8 mouse cellular contexts compared by ENCODE assay signal in the genomic region with DNA sequence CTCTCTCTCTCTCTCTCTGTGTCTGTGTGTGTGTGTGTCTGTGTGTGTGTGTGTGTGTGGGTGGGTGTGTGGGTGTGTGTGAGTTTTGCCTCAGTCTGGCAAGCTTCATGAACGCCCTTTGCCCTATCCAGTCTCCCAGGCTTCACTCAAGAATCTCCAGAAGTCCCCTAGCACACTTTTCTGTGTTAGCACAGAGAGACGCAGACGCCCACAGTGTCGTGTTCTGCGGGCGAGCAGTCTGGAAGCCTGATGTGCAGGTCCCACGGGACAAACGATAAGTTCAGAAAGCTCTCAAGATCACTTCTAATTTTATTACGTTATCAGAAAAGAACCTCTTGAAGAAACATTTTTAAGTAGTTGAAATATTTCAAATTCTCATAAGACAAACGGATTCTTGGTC. TPM values are rescaled to one million over a fixed set of nuclear protein-coding genes. Genes with fewer than 3 reads are reported as not detected.
DNase-seq lines count a peak whose midpoint lies in the region; ATAC-seq lines count a peak whose summit lies in the region.

No protein-coding gene starts in this region.

- H3K4me2 ChIP-seq in embryonic facial prominence, embryonic 15.5 days (replicated peaks): peak overlapping the region; percentile 99
- peak overlapping the region; percentile 100 for H3K4me2 ChIP-seq in hindbrain, embryonic 15.5 days
- H3K4me2 ChIP-seq in liver, embryonic 11.5 days: peak overlapping the region; percentile 83
- H3K4me2 ChIP-seq in neural tube, embryonic 12.5 days (replicated peaks): peak overlapping the region; percentile 82

- no peaks in the 10 kb centered on the region for H3K9me3 ChIP-seq in embryonic facial prominence, embryonic 15.5 days (replicated peaks)
- H3K9me3 ChIP-seq in hindbrain, embryonic 15.5 days: no peaks in the 10 kb centered on the region
- H3K9me3 ChIP-seq in liver, embryonic 11.5 days (ENCODE audit: control insufficient read depth, low read length): no peaks in the 10 kb centered on the region
- H3K9me3 ChIP-seq in neural tube, embryonic 12.5 days: no peaks in the 10 kb centered on the region

- no peak overlapping the region for H3K9ac ChIP-seq in embryonic facial prominence, embryonic 15.5 days
- 0 out of 2 replicates have a peak overlapping the region, but pooled peaks have one; percentile 70 for H3K9ac ChIP-seq in hindbrain, embryonic 15.5 days
- peak overlapping the region; percentile 62 for H3K9ac ChIP-seq in liver, embryonic 11.5 days (ENCODE audit: low read depth, low read length)
- H3K9ac ChIP-seq in neural tube, embryonic 12.5 days: peak overlapping the region; percentile 60; the same call in 1 of the 2 replicates

- WGBS in embryonic facial prominence, embryonic 15.5 days: 13% methylated on average over 10 of the region's 10 CpGs
- WGBS in hindbrain, embryonic 15.5 days: 5% methylated on average over 10 of the region's 10 CpGs
- 19% methylated on average over 10 of the region's 10 CpGs for WGBS in liver, embryonic 11.5 days
- 10% methylated on average over 10 of the region's 10 CpGs for WGBS in neural tube, embryonic 12.5 days

- H3K27me3 ChIP-seq in embryonic facial prominence, embryonic 15.5 days: peaks cover 16% of the 10 kb centered on the region
- H3K27me3 ChIP-seq in hindbrain, embryonic 15.5 days: peaks cover 21% of the 10 kb centered on the region
- H3K27me3 ChIP-seq in liver, embryonic 11.5 days (replicated peaks; ENCODE audit: control insufficient read depth, insufficient read depth, low read length): peaks cover 2% of the 10 kb centered on the region; the same call in 1 of the 2 replicates
- H3K27me3 ChIP-seq in neural tube, embryonic 12.5 days (replicated peaks): peaks cover 34% of the 10 kb centered on the region

- no peaks in the 10 kb centered on the region for H3K36me3 ChIP-seq in embryonic facial prominence, embryonic 15.5 days
- H3K36me3 ChIP-seq in hindbrain, embryonic 15.5 days: no peaks in the 10 kb centered on the region
- no peaks in the 10 kb centered on the region for H3K36me3 ChIP-seq in liver, embryonic 11.5 days (ENCODE audit: control insufficient read depth, insufficient read depth, low read length)
- H3K36me3 ChIP-seq in neural tube, embryonic 12.5 days: no peaks in the 10 kb centered on the region

- H3K4me1 ChIP-seq in embryonic facial prominence, embryonic 15.5 days: peaks cover 66% of the 10 kb centered on the region
- H3K4me1 ChIP-seq in hindbrain, embryonic 15.5 days (replicated peaks): peaks cover 64% of the 10 kb centered on the region
- peaks cover 47% of the 10 kb centered on the region for H3K4me1 ChIP-seq in liver, embryonic 11.5 days (replicated peaks; ENCODE audit: control insufficient read depth, insufficient read depth, low read length)
- H3K4me1 ChIP-seq in neural tube, embryonic 12.5 days: peaks cover 54% of the 10 kb centered on the region

- ATAC-seq in embryonic facial prominence, embryonic 15.5 days (ENCODE audit: insufficient number of reproducible peaks, low FRiP score, low TSS enrichment, low read depth): no peak
- no peak for ATAC-seq in hindbrain, embryonic 15.5 days (ENCODE audit: low FRiP score, low read depth)
- no peak for ATAC-seq in liver, embryonic 11.5 days (replicated peaks; ENCODE audit: low FRiP score)
- no peak for ATAC-seq in neural tube, embryonic 12.5 days (ENCODE audit: low FRiP score, low read depth)

- H3K27ac ChIP-seq in embryonic facial prominence, embryonic 15.5 days (replicated peaks): no peak overlapping the region
- peak overlapping the region; percentile 87; the same call in 1 of the 2 replicates for H3K27ac ChIP-seq in hindbrain, embryonic 15.5 days (replicated peaks)
- no peak overlapping the region for H3K27ac ChIP-seq in liver, embryonic 11.5 days (ENCODE audit: low read depth, low read length)
- H3K27ac ChIP-seq in neural tube, embryonic 12.5 days: peak overlapping the region; percentile 82; the same call in 1 of the 2 replicates

- DNase-seq in adrenal gland, postnatal 14 days: peak; percentile 40
- no peak for DNase-seq in adrenal gland, adult 18-20 months (ENCODE audit: low spot score in 2 of 2)
- peak; percentile 46 for DNase-seq in 3T3-L1 (ENCODE audit: low read depth, low spot score)
- DNase-seq in liver, embryonic 11.5 days (ENCODE audit: low spot score): no peak
- DNase-seq in ovary, postnatal 10 days (ENCODE audit: low spot score): no peak

- peak overlapping the region; percentile 66 for H3K4me3 ChIP-seq in embryonic facial prominence, embryonic 15.5 days (replicated peaks)
- peak overlapping the region; percentile 55 for H3K4me3 ChIP-seq in hindbrain, embryonic 15.5 days
- peak overlapping the region; percentile 78 for H3K4me3 ChIP-seq in liver, embryonic 11.5 days (ENCODE audit: low read depth, low read length)
- peak overlapping the region; percentile 41; the same call in 1 of the 2 replicates for H3K4me3 ChIP-seq in neural tube, embryonic 12.5 days

RNA-seq across cellular contexts. Expression of gene Gadd45g, which starts 1.4 kb away (rescaled TPM):
- 51.7 and 63.2 TPM in 2 replicates for total RNA-seq in adrenal gland, postnatal 14 days (2021)
- 10 to 100 TPM; 44.9 to 80.0 TPM for total RNA-seq in adrenal gland, adult 18-20 months (2021)
- polyA plus RNA-seq in embryonic facial prominence, embryonic 15.5 days (2015; fragmentation: Nextera tagmentation; extraction: Ambion mirVana): 79.3 and 88.7 TPM in 2 replicates
- 57.9 and 89.0 TPM in 2 replicates for polyA plus RNA-seq in hindbrain, embryonic 15.5 days (2015; fragmentation: Nextera tagmentation; extraction: Ambion mirVana)
- 29.4 and 30.4 TPM in 2 replicates for polyA plus RNA-seq in liver, embryonic 11.5 days (2014; fragmentation: Nextera tagmentation; extraction: Ambion mirVana)
- 237 and 261 TPM in 2 replicates for polyA plus RNA-seq in neural tube, embryonic 12.5 days (2016; fragmentation: Nextera tagmentation; extraction: Ambion mirVana)

RNA-seq across cellular contexts. Expression of gene Sema4d, which starts 51.5 kb away (rescaled TPM):
- 9.5 and 20.0 TPM in 2 replicates for total RNA-seq in adrenal gland, postnatal 14 days (2021)
- 10 to 100 TPM in 1 of 2 experiments, 1 to 10 TPM in 1; 8.0 to 13.5 TPM for total RNA-seq in adrenal gland, adult 18-20 months (2021)
- polyA plus RNA-seq in embryonic facial prominence, embryonic 15.5 days (2015; fragmentation: Nextera tagmentation; extraction: Ambion mirVana): 9.4 and 11.1 TPM in 2 replicates
- polyA plus RNA-seq in hindbrain, embryonic 15.5 days (2015; fragmentation: Nextera tagmentation; extraction: Ambion mirVana): 14.3 and 14.8 TPM in 2 replicates
- polyA plus RNA-seq in liver, embryonic 11.5 days (2014; fragmentation: Nextera tagmentation; extraction: Ambion mirVana): 18.6 and 21.7 TPM in 2 replicates
- polyA plus RNA-seq in neural tube, embryonic 12.5 days (2016; fragmentation: Nextera tagmentation; extraction: Ambion mirVana): 8.5 and 9.9 TPM in 2 replicates

Comparison
In these comparisons a context has a peak if more than half of its experiments do, and no peak if none do; other contexts are left out.
1. DNase-seq: peak in adrenal gland, postnatal 14 days (single experiment) and 3T3-L1 (single experiment); none in adrenal gland, adult 18-20 months (0 of 2), liver, embryonic 11.5 days (single experiment) and ovary, postnatal 10 days (single experiment).
2. H3K27ac ChIP-seq: peak in hindbrain, embryonic 15.5 days (single experiment) and neural tube, embryonic 12.5 days (single experiment); none in embryonic facial prominence, embryonic 15.5 days (single experiment) and liver, embryonic 11.5 days (single experiment).
3. Peak in every context shown above with its lines, with median percentiles within 50 percentile points of each other: H3K4me2 ChIP-seq and H3K4me3 ChIP-seq.